Mouse (Mus musculus) spleen, adult 2 months (tissue): ENCODE results near the gene Adgrf5.

Experiments used
- CTCF ChIP-seq: fragments of 200-500 bp; IDR thresholded peaks from 2 replicates; pipeline ENCODE4 v1.5.1; 2011; ENCODE audit warnings: mild to moderate bottlenecking, inconsistent platforms; ENCODE audit not compliant: insufficient read depth, insufficient read length, insufficient replicate concordance; ENCODE audit errors: extremely low read depth
- POLR2A ChIP-seq: fragments of 200-500 bp; IDR thresholded peaks from 2 replicates; pipeline ENCODE4 v1.6.1; 2011; ENCODE audit warnings: low read depth, low read length, inconsistent platforms

DNA sequence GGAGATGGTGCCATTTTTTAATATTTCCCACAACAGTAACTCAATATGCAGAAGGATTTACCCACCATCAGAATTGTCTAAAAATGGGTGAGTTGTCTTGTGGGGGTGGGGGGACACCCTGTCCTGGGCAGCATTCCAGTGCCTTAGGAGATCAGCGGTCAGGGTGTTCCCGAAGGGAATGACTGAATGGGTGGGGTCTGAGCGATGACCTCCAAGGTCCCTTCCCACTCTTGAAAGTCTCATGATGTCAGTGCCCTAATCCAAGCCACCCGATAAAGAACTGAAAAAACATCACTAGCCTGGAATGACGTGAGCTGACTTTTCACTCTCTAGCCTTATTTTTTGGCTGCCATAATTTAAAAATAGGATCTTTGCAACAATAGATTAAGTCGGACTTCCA is 5.0 kb downstream of the Adgrf5 start:
- TF ChIP-seq CTCF (no peak), POLR2A (no peak)
